Mouse (Mus musculus): ENCODE measurements at regions not wholly inside any gene's neighbourhood (a gene's known extent, or its start where the extent isn't known, plus 50 kb on each side); places are given as distances from the start of the nearest gene placed in this dataset.
"Not testable (repeated sequence)": the region's sequence is repeated elsewhere in the genome, so short reads cannot be mapped to it uniquely, and the experiment has no call there.

GRCm38 (mm10) chr12:46636888-46637287 lies 181.8 kb downstream of the Nova1 start:
- DNase-seq (ENCODE audit: low read depth, low spot score), result no peak

DNA sequence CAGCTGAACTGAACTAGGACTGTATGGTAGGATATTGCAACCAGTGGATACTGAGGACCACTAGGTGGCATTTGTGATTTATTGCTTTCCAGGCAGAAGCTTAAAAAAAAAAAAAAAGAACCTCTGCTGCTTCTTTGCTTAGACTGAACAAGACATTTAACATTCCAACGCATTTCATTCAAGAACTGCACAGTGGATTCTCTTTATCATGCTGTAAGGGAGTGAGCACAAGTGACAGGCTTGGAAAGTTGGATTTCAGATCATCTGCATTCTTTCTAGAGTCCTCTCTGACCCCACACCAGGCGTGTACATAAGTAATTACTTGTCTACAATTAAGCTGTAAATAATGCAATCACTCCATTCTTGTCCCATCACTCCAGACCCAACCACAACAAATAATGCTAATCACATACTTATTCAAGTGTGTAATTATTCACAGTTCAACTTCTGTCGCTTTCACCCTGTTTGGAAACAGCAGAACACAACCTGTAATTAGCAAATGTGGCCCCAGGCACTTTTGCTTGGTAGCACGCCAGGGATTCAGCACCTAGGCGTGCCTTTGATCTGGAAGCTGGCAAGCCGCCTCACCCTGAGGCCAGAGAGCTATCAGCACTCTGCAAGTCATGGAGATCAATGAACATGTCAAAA lies 183.5 kb downstream of the Nova1 start:
- peak; percentile 57 for DNase-seq (ENCODE audit: low read depth, low spot score)

DNA sequence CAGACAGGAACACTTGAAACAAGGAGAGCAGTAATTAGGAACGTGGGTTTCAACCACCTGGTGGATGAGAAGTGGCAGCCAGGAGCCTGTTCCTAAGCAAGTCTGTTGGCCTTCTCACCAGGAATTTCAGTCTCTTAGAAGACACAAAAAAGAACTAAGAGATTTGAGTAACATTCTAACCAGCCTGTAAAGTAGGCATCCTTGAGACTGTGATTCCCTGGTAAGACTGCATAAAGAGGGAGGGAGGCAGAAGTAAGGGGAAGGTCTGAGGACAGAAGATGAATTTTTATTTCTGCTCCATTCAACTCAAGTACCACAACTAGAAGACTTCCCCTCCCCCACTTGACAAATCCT lies 184.0 kb downstream of the Nova1 start:
- DNase-seq (ENCODE audit: low read depth, low spot score), result no peak

DNA sequence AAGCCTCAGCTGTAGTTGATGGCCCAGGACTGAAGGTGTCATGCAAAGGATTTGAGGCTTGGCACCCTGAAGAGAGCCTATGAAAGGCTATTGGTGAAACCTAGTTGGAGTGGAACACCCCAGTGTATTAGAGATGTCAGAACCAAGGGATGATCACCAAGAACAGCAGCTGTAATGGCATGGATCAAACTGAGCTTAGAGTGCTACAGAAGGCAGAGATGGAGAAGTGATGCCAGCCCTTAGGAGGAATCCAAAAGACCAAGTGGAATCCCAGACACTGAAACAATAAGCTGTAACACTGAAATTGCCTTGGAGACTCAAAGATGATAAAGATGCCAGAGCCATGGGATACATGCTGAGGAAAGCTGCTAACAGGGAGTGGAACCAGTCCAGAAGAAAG lies 186.3 kb downstream of the Nova1 start:
- DNase-seq (ENCODE audit: low read depth, low spot score), result not testable (repeated sequence)

- no peak for DNase-seq (ENCODE audit: low read depth, low spot score)
Observed at GRCm38 (mm10) chr12:46627320-46627719, 191.4 kb downstream of the Nova1 start.

DNA sequence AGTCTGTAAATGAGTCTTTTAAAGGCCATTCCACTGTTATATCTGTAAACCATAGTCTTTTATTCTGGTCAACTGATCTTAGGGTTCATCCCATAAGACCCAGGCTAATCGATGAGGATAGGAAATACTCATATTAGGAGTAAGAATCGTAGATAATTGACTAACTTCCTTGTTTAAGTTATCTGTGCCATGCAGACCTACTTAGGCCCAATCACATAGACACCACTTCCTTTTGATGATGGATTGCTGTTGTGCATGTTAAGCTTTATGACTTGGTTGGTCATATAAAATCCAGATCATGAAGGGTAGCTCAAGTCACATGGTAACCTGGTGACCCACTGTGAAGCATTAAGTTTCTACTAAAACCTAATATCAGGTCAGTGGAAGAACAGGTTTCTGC lies 207.3 kb downstream of the Nova1 start:
- DNase-seq (ENCODE audit: low read depth, low spot score), result no peak

DNA sequence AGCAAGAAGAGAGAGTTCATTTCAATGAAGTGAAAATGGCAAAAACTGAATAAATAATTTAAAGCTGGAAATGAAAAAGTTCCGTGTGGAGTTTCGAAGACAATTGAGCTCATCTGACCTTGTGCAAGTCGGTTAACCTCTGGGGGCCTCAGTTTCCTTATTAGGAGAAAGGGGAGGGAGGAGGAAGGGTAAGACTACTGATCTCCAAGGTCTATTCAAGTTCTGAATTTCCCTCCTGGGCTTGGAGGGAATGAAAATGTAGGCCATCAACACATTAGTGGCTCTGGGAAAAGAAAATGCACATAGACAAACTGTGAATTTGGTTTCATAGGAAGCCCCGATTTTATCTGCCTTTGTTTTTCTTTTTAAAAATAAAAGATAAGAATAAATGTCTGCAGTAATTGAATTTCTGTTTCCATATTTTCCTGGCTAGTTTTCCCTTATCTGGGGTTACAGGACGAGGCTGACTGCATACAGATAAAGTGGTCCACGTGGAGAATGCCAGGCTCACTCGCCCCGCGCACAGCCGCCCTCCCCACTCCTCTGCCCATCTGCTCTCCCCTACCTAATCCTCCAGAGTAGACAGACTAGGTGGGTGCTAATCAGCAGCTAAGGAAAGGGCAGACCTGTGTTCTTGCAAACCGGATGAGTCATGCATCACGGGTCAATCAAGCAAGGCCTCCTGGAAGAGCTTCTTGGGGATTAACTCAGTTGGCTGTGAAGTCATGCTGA lies 209.0 kb downstream of the Nova1 start:
- DNase-seq (ENCODE audit: low read depth, low spot score), result no peak

DNA sequence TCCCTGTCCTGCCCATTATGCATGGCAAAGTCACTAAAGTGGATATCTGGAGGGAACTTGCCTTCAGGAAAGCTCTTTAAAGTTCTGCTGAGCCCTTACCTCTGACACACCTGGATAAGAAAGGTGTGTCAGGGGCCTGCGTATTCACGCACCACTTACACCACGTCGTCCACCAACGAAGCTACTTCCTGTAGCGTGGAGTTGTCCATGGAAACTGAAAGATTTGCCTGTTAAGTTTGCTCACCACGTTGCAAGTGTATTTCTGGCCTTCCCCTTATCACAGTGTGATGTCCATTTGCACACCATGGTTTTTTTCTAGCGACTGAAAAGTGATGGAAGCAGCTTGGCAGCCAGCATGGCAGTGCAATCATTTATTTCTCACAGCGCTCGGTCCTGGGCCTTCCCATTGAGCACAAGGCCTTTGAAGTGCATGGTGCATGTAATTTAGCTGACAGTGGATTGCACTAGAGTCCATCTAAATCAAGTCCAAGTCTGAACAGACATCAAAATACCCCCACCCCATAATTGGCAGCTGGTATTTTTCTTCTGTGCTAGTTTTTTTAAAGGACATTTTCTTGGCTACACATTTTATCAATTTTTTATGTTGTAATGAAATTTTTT lies 210.3 kb downstream of the Nova1 start:
- DNase-seq (ENCODE audit: low read depth, low spot score), result no peak

- no peak for DNase-seq (ENCODE audit: low read depth, low spot score)
Observed at GRCm38 (mm10) chr12:46597200-46597599, 221.5 kb downstream of the Nova1 start.

GRCm38 (mm10) chr12:46568665-46569064 lies 250.1 kb downstream of the Nova1 start:
- peak; percentile 41 for DNase-seq (ENCODE audit: low read depth, low spot score)

DNA sequence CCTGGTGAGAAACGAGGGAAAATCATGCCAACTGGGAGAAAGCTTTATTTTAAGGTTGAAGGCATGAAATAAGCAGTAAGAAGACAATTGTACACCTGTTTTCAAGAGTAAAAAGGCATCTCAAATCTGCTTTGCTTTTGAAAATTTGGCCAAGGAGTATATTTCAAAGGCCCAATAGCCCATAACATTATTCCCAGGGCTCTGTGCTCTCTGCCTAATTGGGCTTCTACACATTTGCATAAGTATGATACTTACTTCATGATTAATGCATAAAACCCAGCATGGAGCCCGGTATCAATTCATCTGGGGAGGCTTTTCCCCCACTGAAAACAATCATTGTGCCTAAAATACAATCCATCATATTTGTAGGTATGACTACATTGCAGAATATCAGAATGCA lies 252.4 kb downstream of the Nova1 start:
- no peak for DNase-seq (ENCODE audit: low read depth, low spot score)

- DNase-seq (ENCODE audit: low read depth, low spot score), result no peak
Observed at GRCm38 (mm10) chr12:46520942-46521341, 297.8 kb downstream of the Nova1 start.

DNA sequence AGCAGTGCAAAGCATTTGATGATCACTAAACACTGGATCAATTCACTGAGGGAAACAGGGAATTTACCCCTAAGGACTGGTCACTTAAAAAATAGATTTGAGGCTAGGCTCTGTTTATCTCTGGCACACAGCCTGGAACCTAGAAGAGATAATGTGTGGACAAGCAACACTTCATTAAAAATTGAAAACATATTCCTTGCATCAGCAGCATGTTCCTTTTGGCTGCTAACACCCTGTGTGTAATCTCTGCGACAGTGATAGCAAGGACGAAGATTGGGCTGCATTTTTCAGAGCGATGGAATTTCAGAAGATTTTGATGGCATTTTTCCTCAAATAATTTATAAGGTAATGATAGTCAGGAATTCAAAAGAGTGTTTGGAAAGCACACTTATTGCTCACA lies 310.9 kb downstream of the Nova1 start:
- DNase-seq (ENCODE audit: low read depth, low spot score), result no peak

DNA sequence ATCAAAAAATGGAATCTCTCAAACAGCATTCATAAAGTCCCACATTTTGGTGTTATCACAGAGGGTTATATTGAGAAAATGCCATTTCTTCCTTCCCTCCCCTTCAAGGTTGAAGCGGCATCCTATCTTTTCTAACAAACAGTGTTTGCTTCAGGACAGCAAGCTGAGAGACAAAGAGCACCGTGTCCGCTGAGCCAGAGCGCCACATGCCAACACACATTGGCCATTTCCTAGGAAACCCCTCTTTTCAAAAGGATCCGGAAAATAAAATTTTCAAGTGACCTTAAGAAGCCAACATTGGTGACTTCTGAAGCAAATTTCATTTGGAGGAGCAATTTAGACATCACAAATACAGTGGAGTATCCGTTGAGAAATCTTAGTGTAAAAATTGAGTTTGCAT lies 326.3 kb downstream of the Nova1 start:
- DNase-seq (ENCODE audit: low read depth, low spot score), result no peak

- DNase-seq (ENCODE audit: low read depth, low spot score), result no peak
Observed at GRCm38 (mm10) chr12:46450888-46451287, 367.8 kb downstream of the Nova1 start.

DNA sequence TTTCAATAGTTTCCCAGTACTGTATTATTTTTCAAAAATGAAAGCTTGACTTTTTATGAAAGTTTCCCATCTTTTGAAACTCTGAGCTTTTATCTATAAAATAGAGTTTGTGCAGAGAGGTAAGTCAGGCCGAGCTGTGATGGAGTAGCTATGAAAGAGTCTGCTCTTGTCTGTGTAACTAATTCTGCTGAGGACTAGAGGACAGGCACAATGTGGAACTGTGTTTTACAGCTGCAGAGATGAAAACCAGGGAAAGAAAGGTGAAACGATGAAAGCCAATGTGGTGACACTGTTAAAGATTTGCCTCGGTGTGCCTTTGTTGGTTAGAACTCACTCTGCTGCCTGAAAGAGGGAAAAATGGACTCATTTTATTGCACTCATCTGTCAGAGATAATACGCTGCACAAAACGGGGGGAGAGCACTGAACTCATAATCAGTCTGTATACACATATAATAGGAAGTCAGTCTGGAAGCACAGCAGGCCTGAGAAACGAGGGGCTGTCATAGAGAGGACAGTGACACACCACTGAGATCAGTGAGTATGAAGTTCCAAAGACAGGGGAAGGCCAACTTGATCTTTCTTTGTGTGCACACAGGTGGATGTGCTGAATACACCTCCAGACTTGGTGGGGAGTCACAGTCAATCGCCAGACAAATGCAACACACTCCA lies 373.9 kb downstream of the Nova1 start:
- DNase-seq (ENCODE audit: low read depth, low spot score), result no peak

GRCm38 (mm10) chr12:46419591-46419990 lies 399.1 kb downstream of the Nova1 start:
- no peak for DNase-seq (ENCODE audit: low read depth, low spot score)

DNA sequence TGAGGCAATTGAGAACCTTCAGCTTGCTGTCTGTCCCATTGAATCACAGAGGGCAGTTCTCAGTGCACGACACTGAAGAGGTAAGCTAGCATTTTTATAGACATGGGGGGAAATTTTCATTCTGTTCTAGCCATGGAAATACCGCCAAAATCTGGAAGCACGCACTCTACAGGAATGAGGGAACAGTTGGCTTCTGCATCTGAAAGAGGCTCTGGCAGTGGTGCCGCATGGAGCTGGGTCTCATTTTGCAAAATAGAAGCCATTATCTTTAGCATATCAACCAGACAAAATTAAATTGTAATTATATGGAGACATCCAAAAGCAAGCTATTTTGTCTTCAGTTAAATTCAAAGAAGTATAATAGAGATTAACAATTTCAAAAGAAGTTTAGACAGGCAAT lies 399.7 kb downstream of the Nova1 start:
- no peak for DNase-seq (ENCODE audit: low read depth, low spot score)

GRCm38 (mm10) chr12:46416765-46417404 lies 401.8 kb downstream of the Nova1 start:
- DNase-seq (ENCODE audit: low read depth, low spot score), result peak; percentile 72

- DNase-seq (ENCODE audit: low read depth, low spot score), result no peak
Observed at GRCm38 (mm10) chr12:46416250-46416649, 402.5 kb downstream of the Nova1 start.

DNA sequence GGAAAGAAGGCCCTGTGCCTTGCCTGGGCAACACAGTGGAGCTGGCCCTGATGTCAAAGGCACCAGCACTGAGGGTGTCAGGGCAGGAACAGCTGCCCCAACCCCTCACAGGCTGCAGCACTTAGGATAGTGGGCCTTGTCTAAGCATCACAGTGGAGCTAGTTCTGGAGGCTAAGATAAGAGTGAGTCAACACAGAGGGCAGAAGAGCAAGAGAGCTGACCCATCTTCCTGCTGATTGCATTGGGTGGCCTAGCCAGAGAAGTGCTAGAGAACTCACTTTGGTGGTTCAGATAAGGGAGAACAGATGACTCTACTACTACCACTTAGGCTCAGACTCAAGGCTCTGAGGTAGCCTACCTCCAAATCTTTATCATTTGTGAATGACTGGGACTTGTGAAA lies 413.1 kb downstream of the Nova1 start:
- no peak for DNase-seq (ENCODE audit: low read depth, low spot score)

GRCm38 (mm10) chr12:46399653-46399975 lies 419.1 kb downstream of the Nova1 start:
- DNase-seq (ENCODE audit: low read depth, low spot score), result no peak
